Mouse (Mus musculus) olfactory bulb, adult 2 months (tissue): Measurements from ENCODE around the gene Bmp7. TPM values are rescaled to one million over a fixed set of nuclear protein-coding genes. Genes with fewer than 3 reads are reported as not detected.

ENCODE experiments used
- H3K27ac ChIP-seq: fragments of 200-500 bp; 2 replicates; pipeline ENCODE4 v1.5.1; 2012; ENCODE audit warnings: low read depth, low read length; ENCODE audit not compliant: insufficient read depth
- H3K4me1 ChIP-seq: fragments of 200-500 bp; 2 replicates; pipeline ENCODE4 v1.6.1; 2012; ENCODE audit warnings: low read length; ENCODE audit not compliant: control insufficient read depth, insufficient read depth
- H3K4me3 ChIP-seq: fragments of 200-500 bp; 2 replicates; pipeline ENCODE4 v1.5.1; 2012; ENCODE audit warnings: mild to moderate bottlenecking, low read depth, low read length, moderate library complexity; ENCODE audit not compliant: insufficient read depth
- CTCF ChIP-seq: fragments of 200-500 bp; IDR thresholded peaks from 2 replicates; pipeline ENCODE4 v1.5.1; 2012; ENCODE audit warnings: low read depth, mild to moderate bottlenecking, low read length, moderate library complexity; ENCODE audit not compliant: insufficient read depth
- POLR2A ChIP-seq: fragments of 200-500 bp; IDR thresholded peaks from 2 replicates; pipeline ENCODE4 v1.6.1; 2012; ENCODE audit warnings: mild to moderate bottlenecking, low read depth, low read length, moderate library complexity; ENCODE audit not compliant: insufficient read depth
- WGBS: fragments of 180-500 bp; shearing (Covaris S2); methylation state at CpG from one replicate; pipeline ENCODE4 v1.1.7; 2018; 5-methylcytosine and 5-hydroxymethylcytosine counted together
- polyA plus RNA-seq: library from polyadenylated mRNA; stranded (reverse); fragments of >200 nt; gene quantifications from 2 replicates; pipeline ENCODE4 v1.2.4, GENCODE M21; 2012; ENCODE audit warnings: low replicate concordance; ENCODE audit not compliant: missing spikeins, insufficient read depth, insufficient read length

Bmp7 gene
- polyA plus RNA-seq, 1 experiment: not detected

DNA sequence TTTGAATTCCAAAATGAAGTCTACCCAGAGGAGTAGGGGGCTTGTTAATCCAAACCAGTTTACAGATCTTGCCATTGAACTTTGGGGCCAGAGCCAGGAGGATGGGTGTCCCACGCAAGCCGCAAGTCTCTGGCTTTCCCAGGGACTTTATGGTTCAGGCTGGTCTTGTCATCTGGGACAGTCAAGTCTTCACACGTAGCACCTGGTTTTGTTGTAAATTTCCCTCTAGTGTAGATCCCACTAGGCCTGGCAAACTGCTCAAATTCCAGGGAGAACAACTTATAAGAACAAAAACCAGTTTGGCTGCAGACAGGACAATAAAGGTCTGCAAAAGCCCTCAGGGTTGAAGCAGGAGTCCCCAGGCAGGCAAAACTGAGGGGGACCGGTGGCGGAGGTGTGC, 3.3 kb downstream of the Bmp7 start:
- H3K27ac ChIP-seq: no peak overlapping the region
- 84% methylated on average over 5 of the region's 5 CpGs for WGBS

GRCm38 (mm10) chr2:172935776-172936562, 4.2 kb downstream of the Bmp7 start:
- H3K4me1 ChIP-seq: peaks cover 32% of the 10 kb centered on the region
- no peak for TF ChIP-seq POLR2A
- no peak for TF ChIP-seq CTCF
- WGBS: 89% methylated on average over 12 of the region's 12 CpGs
- no peak overlapping the region for H3K4me3 ChIP-seq
- H3K27ac ChIP-seq: no peak overlapping the region

More for the DNA sequence above, 3.3 kb downstream of the Bmp7 start:
- no peak for TF ChIP-seq POLR2A
- TF ChIP-seq CTCF: no peak
- H3K4me1 ChIP-seq: peaks cover 32% of the 10 kb centered on the region
- no peak overlapping the region for H3K4me3 ChIP-seq

GRCm38 (mm10) chr2:172934891-172935740, 5.0 kb downstream of the Bmp7 start:
- peaks cover 27% of the 10 kb centered on the region for H3K4me1 ChIP-seq
- no peak for TF ChIP-seq CTCF
- TF ChIP-seq POLR2A: no peak
- 55% methylated on average over 30 of the region's 30 CpGs for WGBS
- H3K4me3 ChIP-seq: no peak overlapping the region
- H3K27ac ChIP-seq: no peak overlapping the region

- Histone ChIP-seq H3K4me1 (peaks cover 21% of the 10 kb centered on the region), H3K27ac (peak overlapping the region; percentile 46; the same call in 1 of the 2 replicates), H3K4me3 (no peak overlapping the region)
- TF ChIP-seq CTCF: no peak
- TF ChIP-seq POLR2A: no peak
- 14% methylated on average over 8 of the region's 8 CpGs for WGBS
Measured at GRCm38 (mm10) chr2:172934420-172934788, 5.7 kb downstream of the Bmp7 start.

- no peak overlapping the region for H3K4me3 ChIP-seq
- WGBS: 17% methylated on average over 34 of the region's 34 CpGs
- H3K4me1 ChIP-seq: peaks cover 15% of the 10 kb centered on the region
- TF ChIP-seq POLR2A (no peak), CTCF (no peak)
- peak overlapping the region; percentile 46; the same call in 1 of the 2 replicates for H3K27ac ChIP-seq
Measured at GRCm38 (mm10) chr2:172933631-172934419, 6.3 kb downstream of the Bmp7 start.

DNA sequence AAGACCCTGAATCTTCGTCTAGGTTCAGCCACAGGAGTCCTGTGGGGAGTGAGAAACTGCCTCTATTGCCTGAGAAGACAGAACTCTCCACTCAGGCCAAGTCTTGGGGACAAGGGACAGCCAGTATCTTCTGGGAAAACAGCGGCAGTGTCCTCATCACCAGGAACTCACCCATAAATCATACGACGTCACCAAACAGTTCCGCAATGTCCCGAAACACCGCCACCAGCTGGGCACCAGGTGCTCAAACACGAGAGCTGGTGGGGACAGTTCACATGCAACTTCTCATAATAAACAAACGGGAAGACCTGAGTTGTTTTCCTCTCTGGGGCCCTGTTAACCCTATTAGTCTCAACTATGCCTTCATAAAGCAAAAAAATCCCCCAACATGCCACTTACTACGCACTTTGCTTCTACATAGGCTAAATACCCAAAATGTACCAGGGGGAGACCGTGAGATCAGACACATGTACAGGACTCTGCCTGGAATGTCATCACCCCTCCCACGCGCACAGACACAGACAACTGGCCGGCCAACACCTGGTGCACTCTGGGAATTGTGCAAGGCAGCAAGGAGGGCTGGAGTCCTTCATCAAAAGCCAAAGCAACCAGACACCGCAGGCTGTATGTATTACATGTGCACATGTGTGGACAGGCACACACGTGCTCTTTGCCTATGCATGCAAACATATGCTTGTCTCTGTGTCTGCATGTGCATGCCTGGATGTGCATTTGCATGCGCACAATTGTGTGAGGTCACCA, 8.8 kb downstream of the Bmp7 start:
- Histone ChIP-seq H3K27ac (no peak overlapping the region), H3K4me3 (no peak overlapping the region), H3K4me1 (peaks cover 12% of the 10 kb centered on the region)
- 92% methylated on average over 17 of the region's 17 CpGs for WGBS
- no peak for TF ChIP-seq CTCF
- TF ChIP-seq POLR2A: no peak

DNA sequence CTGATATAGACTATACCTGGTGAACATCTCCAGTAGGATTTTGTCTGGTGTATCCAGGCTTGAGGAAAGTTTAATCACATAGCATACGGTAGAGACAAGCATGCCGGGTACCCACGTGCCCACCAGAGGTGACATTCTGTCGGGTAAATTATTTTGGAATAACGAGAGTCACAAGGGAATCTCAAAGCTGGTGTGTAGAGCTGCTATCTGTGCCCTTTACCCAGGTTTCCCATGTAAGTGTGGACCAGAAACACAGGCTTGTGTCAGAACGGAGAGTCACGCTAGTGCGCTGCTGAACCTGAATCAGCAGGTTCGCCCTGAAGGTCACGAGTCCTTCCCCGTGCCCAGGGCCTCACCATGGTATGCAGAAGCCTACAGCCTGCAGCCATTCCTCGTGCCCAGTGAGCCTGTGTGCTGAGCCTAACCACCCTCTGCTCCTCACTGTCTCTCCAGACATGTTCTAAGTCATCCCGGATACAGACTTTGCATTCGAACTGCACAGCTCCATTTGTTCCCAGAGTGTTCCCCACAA, 10.2 kb downstream of the Bmp7 start:
- Histone ChIP-seq H3K4me1 (peaks cover 7% of the 10 kb centered on the region), H3K27ac (no peak overlapping the region), H3K4me3 (no peak overlapping the region)
- TF ChIP-seq POLR2A: no peak
- no peak for TF ChIP-seq CTCF
- 85% methylated on average over 14 of the region's 14 CpGs for WGBS

- WGBS: 75% methylated on average over 5 of the region's 5 CpGs
- Histone ChIP-seq H3K4me3 (no peak overlapping the region), H3K27ac (no peak overlapping the region), H3K4me1 (0 out of 2 replicates have a peak, but pooled peaks cover 2% of the 10 kb centered on the region)
- no peak for TF ChIP-seq CTCF
- no peak for TF ChIP-seq POLR2A
Measured at GRCm38 (mm10) chr2:172927643-172928042, 12.5 kb downstream of the Bmp7 start.
